Mouse (Mus musculus) brain, embryonic 14.5 days (tissue): ENCODE results near the gene Muc4.

Source experiments
- CTCF ChIP-seq: fragments of 200-500 bp; IDR thresholded peaks from 2 replicates; pipeline ENCODE4 v1.5.1; 2012; ENCODE audit warnings: inconsistent platforms, mild to moderate bottlenecking, moderate library complexity, borderline replicate concordance; ENCODE audit not compliant: insufficient read depth, insufficient read length; ENCODE audit errors: extremely low read depth
- POLR2A ChIP-seq: fragments of 200-500 bp; IDR thresholded peaks from 2 replicates; pipeline ENCODE4 v1.6.1; 2012; ENCODE audit warnings: mild to moderate bottlenecking, inconsistent platforms, borderline replicate concordance; ENCODE audit not compliant: poor library complexity, insufficient read depth, insufficient read length, severe bottlenecking; ENCODE audit errors: extremely low read depth

DNA sequence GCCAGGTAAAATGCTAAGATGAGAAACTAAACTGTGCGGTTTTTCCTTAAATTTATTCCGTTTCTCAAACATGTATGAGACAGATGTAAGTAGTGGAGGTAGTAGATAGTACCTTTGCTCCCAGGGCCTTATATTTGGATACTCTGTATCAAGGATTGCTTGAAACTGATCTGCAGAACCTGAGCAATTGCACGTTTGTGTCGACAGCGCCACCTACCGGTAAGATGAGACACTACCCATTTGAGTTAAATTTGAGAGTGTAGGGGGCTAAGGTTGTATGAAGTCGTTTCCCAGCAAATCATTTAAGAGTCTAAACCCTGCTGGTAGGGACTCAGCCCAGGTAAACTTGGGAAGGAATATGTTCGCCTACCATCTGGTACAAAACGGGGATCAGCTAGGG lies 46.2 kb upstream of the Muc4 start:
- TF ChIP-seq POLR2A, result no peak
- peak; percentile 85; the same call in 1 of the 2 replicates for TF ChIP-seq CTCF
